Mouse (Mus musculus) G1E (cell line): Measurements from ENCODE around the gene Entpd2. TPM values are rescaled to one million over a fixed set of nuclear protein-coding genes. Genes with fewer than 3 reads are reported as not detected.

Experiments used
- ATAC-seq: 2 replicates; pipeline ENCODE4 v1.8.0; 2016; ENCODE audit warnings: mild to moderate bottlenecking; ENCODE audit not compliant: insufficient number of reproducible peaks, poor library complexity, low FRiP score, severe bottlenecking; ENCODE audit errors: extremely low read depth
- DNase-seq: peaks from one replicate; pipeline ENCODE4 v3.0.0; 2012; ENCODE audit warnings: low spot score
- H3K27me3 ChIP-seq: 2 replicates; pipeline ENCODE4 v1.6.1; 2012; ENCODE audit warnings: mild to moderate bottlenecking, low read length, inconsistent platforms; ENCODE audit not compliant: insufficient read depth
- H3K36me3 ChIP-seq: replicated peaks from 2 replicates; pipeline ENCODE3; 2012; ENCODE audit warnings: mild to moderate bottlenecking, inconsistent platforms
- H3K4me1 ChIP-seq: 2 replicates; pipeline ENCODE4 v1.6.1; 2012; ENCODE audit warnings: low read depth, low read length, inconsistent platforms, mixed read lengths; ENCODE audit not compliant: insufficient read depth
- H3K4me3 ChIP-seq: 2 replicates; pipeline ENCODE4 v1.5.1; 2012; ENCODE audit warnings: low read depth, mild to moderate bottlenecking, inconsistent platforms, low read length, moderate library complexity, mixed read lengths
- H3K9me3 ChIP-seq: replicated peaks from 2 replicates; pipeline ENCODE4 v1.6.1; 2012; ENCODE audit warnings: inconsistent platforms
- CTCF ChIP-seq: IDR thresholded peaks from 2 replicates; pipeline ENCODE4 v1.5.1; 2012; ENCODE audit warnings: low read depth, low read length, inconsistent platforms, mixed read lengths
- GATA1 ChIP-seq: IDR thresholded peaks from 2 replicates; pipeline ENCODE4 v1.6.1; 2012; ENCODE audit warnings: borderline replicate concordance, low read length, inconsistent platforms, mixed read lengths
- GATA2 ChIP-seq: IDR thresholded peaks from 2 replicates; pipeline ENCODE4 v1.6.1; 2012; ENCODE audit warnings: low read depth, low read length, inconsistent platforms, borderline replicate concordance
- POLR2AphosphoS5 ChIP-seq: IDR thresholded peaks from 2 replicates; pipeline ENCODE4 v1.6.1; 2012; ENCODE audit warnings: low read depth, low read length, inconsistent platforms; ENCODE audit not compliant: insufficient replicate concordance
- TAL1 ChIP-seq: conservative IDR thresholded peaks from 2 replicates; pipeline ENCODE4 v1.6.1; 2012; ENCODE audit warnings: low read depth, low read length, inconsistent platforms, mixed read lengths
- polyA plus RNA-seq: library from polyadenylated mRNA; stranded (reverse); fragments of >175 nt; gene quantifications from 2 replicates; pipeline ENCODE4 v1.2.3, GENCODE M21; 2012
- total RNA-seq, 2 experiments: library from RNA; stranded (forward) in 1 of 2; stranded (reverse) in 1 of 2; fragments of 200-1000 nt in 1 of 2; fragments of >200 nt in 1 of 2; fragmentation: Nextera tagmentation in 1 of 2; gene quantifications; 2 replicates each; pipeline ENCODE4 v1.2.3; 2014 to 2017

Gene Entpd2
- total RNA-seq (2014; fragmentation: Nextera tagmentation): not detected in 2 replicates
- not detected in 2 replicates for total RNA-seq (2017)
- polyA plus RNA-seq: 0.03 TPM in 1 of 2 replicates, not detected in the other

DNA sequence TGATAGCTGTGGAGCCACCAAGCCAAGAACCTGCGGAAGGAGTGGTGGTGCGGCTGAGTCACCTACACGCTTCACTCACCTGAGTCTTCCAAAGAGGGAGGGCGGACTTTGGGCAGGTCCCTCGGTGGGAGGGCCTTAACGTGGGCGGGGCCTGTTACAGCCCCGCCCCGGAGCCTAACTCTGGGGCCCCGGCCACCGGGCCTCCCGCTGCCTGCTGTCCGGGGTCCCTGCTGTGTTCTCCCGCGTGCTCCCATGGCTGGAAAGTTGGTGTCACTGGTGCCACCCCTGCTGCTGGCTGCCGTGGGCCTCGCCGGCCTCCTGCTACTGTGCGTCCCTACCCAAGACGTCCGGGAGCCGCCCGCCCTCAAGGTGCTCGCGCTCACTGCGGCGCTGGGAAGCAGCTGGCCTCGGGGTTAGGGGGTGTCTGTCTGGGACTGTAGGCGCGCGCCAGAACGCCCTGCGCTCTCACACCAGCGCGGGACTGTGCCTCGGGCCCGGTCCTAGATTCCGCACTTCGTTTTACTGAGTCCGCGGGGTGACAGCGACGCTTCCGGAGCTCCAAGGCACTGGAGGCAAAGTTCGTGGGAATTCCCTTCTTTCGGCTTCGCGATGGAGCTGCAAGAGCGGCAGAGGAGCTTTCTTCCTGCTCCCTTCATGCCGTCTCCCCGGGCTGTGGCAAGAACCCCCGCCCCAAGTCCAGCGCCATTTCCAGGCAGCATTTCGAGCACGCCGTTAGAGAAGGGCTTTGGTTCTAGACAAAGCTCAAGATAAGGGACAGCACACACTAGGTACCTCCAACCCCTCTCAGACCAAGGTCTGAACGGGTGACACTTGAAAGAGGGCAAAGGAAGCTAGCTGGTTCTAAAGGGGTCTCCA lies at the start of gene Entpd2:
Entpd2 (plus strand) TSS at position 154 of the 876 bp plus-strand sequence.
- H3K4me1 ChIP-seq: no peaks in the 10 kb centered on the region; the same call in 1 of the 2 replicates
- DNase-seq (no peak), ATAC-seq (no peak)
- peaks cover 65% of the 10 kb centered on the region for H3K27me3 ChIP-seq
- no peak within 1 kb of the TSS for H3K4me3 ChIP-seq
- H3K9me3 ChIP-seq: no peaks in the 10 kb centered on the region
- TF ChIP-seq GATA1 (no peak), POLR2AphosphoS5 (no peak), TAL1 (no peak), CTCF (no peak), GATA2 (no peak)
- H3K36me3 ChIP-seq: no peaks in the 10 kb centered on the region

GRCm38 (mm10) chr2:25348162-25348561 lies 47.5 kb upstream of the Entpd2 start:
- Histone ChIP-seq H3K9me3 (no peaks in the 10 kb centered on the region), H3K36me3 (peaks cover 98% of the 10 kb centered on the region), H3K27me3 (no peaks in the 10 kb centered on the region), H3K4me3 (no peak overlapping the region), H3K4me1 (peaks cover 9% of the 10 kb centered on the region; the same call in 1 of the 2 replicates)
- DNase-seq: no peak
- ATAC-seq: no peak
- TF ChIP-seq POLR2AphosphoS5 (no peak), TAL1 (no peak), CTCF (no peak), GATA2 (no peak), GATA1 (no peak)

DNA sequence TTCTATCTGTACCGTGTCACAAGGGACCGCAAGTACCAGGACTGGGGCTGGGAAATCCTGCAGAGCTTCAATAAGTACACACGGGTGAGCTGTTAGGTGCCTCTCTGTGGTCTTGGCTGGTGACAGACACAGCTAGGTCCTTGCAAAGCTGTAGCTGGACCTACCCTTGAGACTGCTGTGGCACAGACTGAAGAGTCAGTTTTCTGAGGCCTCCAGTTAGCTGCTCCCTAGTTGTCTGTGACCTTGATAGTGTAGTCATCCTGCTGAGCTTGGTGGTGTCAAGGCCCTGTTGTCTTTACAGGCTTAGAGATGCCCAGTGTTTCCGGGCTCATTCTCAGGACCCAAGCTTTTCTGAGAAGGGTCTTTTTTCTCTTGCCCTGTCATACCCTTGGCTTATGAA lies 46.2 kb upstream of the Entpd2 start:
- H3K4me3 ChIP-seq: no peak overlapping the region
- ATAC-seq (no peak), DNase-seq (no peak)
- peaks cover 98% of the 10 kb centered on the region for H3K36me3 ChIP-seq
- TF ChIP-seq GATA2 (no peak), GATA1 (no peak), CTCF (no peak), TAL1 (no peak), POLR2AphosphoS5 (no peak)
- no peaks in the 10 kb centered on the region for H3K27me3 ChIP-seq
- H3K9me3 ChIP-seq: no peaks in the 10 kb centered on the region
- H3K4me1 ChIP-seq: peaks cover 22% of the 10 kb centered on the region

DNA sequence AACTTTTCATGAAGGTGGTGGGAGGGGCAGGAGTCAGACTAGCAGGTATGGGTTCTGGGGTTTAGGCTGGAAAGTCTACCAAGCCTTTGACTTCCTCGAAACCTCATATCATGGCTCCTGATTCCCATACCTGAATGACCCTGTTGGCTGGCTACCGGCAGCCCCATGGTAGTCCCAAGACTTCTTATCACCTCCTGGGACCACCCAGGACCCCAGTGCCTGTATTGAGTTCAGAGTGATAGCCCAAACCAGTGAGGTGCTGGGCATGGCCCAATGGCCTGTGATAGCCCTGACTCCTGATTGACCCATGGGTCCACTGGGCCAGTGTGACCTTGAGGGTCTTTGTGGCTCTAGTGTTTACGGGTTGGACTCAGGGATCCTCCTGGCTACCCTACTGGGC lies 45.0 kb upstream of the Entpd2 start:
- peaks cover 97% of the 10 kb centered on the region for H3K36me3 ChIP-seq

DNA sequence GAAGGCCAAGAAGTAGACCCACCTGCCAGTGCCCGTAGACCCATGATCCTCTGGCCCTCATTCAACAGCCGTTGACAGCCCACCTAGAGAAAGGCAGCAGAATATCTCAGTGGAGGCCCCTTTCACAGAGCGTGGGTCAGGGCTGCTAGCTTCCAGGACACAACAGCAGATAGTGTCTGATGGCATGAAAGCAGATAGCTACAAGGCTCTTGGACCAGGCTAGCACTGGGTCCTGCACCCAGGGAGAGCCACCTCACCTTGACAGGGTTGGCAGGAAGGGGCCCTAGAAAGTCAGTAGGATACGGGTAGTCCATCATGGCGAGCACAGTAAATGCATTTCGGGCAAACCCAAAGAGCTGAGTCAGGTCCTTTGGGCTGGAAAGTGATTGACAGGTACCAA lies 41.5 kb upstream of the Entpd2 start:
- peaks cover 50% of the 10 kb centered on the region for H3K4me1 ChIP-seq
- DNase-seq (no peak), ATAC-seq (no peak)
- no peaks in the 10 kb centered on the region for H3K27me3 ChIP-seq
- no peak for TF ChIP-seq TAL1
- no peak for TF ChIP-seq GATA1
- TF ChIP-seq CTCF: no peak
- no peak for TF ChIP-seq GATA2
- TF ChIP-seq POLR2AphosphoS5: no peak
- H3K36me3 ChIP-seq: peaks cover 69% of the 10 kb centered on the region
- no peaks in the 10 kb centered on the region for H3K9me3 ChIP-seq
- H3K4me3 ChIP-seq: no peak overlapping the region; the same call in 1 of the 2 replicates

More for the DNA sequence above, 45.0 kb upstream of the Entpd2 start:
- Histone ChIP-seq H3K4me1 (peaks cover 34% of the 10 kb centered on the region), H3K27me3 (no peaks in the 10 kb centered on the region), H3K4me3 (no peak overlapping the region), H3K9me3 (no peaks in the 10 kb centered on the region)
- DNase-seq (no peak), ATAC-seq (no peak)
- TF ChIP-seq POLR2AphosphoS5: no peak
- TF ChIP-seq CTCF: no peak
- TF ChIP-seq GATA1: no peak
- TF ChIP-seq TAL1: no peak
- no peak for TF ChIP-seq GATA2

DNA sequence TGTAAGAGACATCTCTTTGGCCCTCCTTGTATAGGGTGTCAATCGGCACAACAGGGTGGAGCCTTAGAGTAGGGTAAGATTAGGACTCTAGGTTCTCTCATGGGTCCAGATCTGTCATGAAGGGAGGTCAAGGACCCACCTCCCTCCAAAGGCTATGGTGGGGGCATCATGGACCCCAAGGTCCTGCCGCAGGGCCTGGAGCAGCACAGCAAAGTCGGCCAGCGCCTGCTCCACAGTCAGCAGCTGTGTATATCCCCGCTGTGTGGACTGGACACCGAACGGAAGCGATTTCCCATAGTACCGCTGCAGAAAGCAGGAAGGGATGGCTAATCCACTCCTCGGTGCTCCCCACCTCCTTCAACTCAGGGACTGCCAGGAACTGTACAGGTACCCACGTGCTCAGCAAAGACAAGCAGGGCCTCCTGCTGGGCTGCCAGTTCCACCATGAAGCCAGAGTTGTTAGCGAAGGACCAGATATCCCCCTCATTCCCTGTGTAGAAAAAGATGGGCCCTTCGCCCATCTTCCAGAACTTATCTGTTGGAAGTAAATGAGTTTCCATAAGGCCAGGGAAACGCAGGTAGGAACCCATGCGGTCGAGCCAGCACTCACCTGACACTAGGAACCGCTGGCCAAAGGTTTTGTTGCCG lies 40.1 kb upstream of the Entpd2 start:
- no peaks in the 10 kb centered on the region for H3K27me3 ChIP-seq
- ATAC-seq (no peak), DNase-seq (no peak)
- no peaks in the 10 kb centered on the region for H3K9me3 ChIP-seq
- peaks cover 52% of the 10 kb centered on the region for H3K4me1 ChIP-seq
- peaks cover 68% of the 10 kb centered on the region for H3K36me3 ChIP-seq
- H3K4me3 ChIP-seq: peak overlapping the region; percentile 80
- TF ChIP-seq TAL1: no peak
- no peak for TF ChIP-seq CTCF
- TF ChIP-seq GATA1: no peak
- TF ChIP-seq GATA2: no peak
- no peak for TF ChIP-seq POLR2AphosphoS5
